Mouse (Mus musculus) forebrain, postnatal 0 days (tissue): ENCODE measurements around the gene Fmnl3. TPM values are rescaled to one million over a fixed set of nuclear protein-coding genes. Genes with fewer than 3 reads are reported as not detected.

Source experiments
- ATAC-seq: fragments of 200-750 bp; cut with Nextera tagmentation; 2 replicates; pipeline ENCODE4 v1.8.0; 2017; ENCODE audit warnings: mild to moderate bottlenecking, moderate library complexity
- DNase-seq: peaks from one replicate; pipeline ENCODE4 v3.0.0-alpha.2; 2015
- H3K27ac ChIP-seq: fragments of 300-500 bp; sonication (generic); 2 replicates; pipeline ENCODE4 v1.5.1; 2014; ENCODE audit warnings: low read depth, mild to moderate bottlenecking, antibody characterized with exemption, low read length, moderate library complexity, mixed read lengths
- H3K27me3 ChIP-seq: fragments of 300-500 bp; sonication (generic); 2 replicates; pipeline ENCODE4 v1.6.1; 2014; ENCODE audit warnings: mild to moderate bottlenecking, low read length, mixed read lengths; ENCODE audit not compliant: insufficient read depth
- H3K36me3 ChIP-seq: fragments of 300-500 bp; sonication (generic); 2 replicates; pipeline ENCODE4 v1.6.1; 2014; ENCODE audit warnings: mild to moderate bottlenecking, moderate library complexity; ENCODE audit not compliant: insufficient read depth
- H3K4me1 ChIP-seq: fragments of 300-500 bp; sonication (generic); 2 replicates; pipeline ENCODE4 v1.6.1; 2014; ENCODE audit warnings: antibody characterized with exemption; ENCODE audit not compliant: insufficient read depth
- H3K4me2 ChIP-seq: fragments of 300-500 bp; sonication (generic); 2 replicates; pipeline ENCODE4 v1.6.1; 2014; ENCODE audit warnings: low read depth, mild to moderate bottlenecking, moderate library complexity
- H3K4me3 ChIP-seq: fragments of 300-500 bp; sonication (generic); 2 replicates; pipeline ENCODE4 v1.5.1; 2014; ENCODE audit warnings: low read depth, low read length, mixed read lengths
- H3K9ac ChIP-seq: fragments of 300-500 bp; sonication (generic); 2 replicates; pipeline ENCODE4 v1.6.1; 2014; ENCODE audit warnings: mild to moderate bottlenecking
- H3K9me3 ChIP-seq: fragments of 300-500 bp; sonication (generic); 2 replicates; pipeline ENCODE4 v1.6.1; 2016; ENCODE audit warnings: low read length
- CTCF ChIP-seq: sonication (generic); IDR thresholded peaks from 2 replicates; pipeline ENCODE4 v1.5.1; 2016; ENCODE audit warnings: antibody characterized with exemption, control low read depth, low read depth
- WGBS: fragments of 180-500 bp; shearing (Covaris S2); extraction: QIAGEN DNeasy Blood & Tissue Kit; methylation state at CpG from one replicate; pipeline ENCODE4 v1.1.7; 2014; 5-methylcytosine and 5-hydroxymethylcytosine counted together
- polyA plus RNA-seq: library from polyadenylated mRNA; unstranded; fragments of >200 nt; fragmentation: Nextera tagmentation; extraction: Ambion mirVana; gene quantifications from 2 replicates; pipeline ENCODE4 v1.2.1, GENCODE M21; 2015
- total RNA-seq: library from RNA; depleted of rRNA; stranded (reverse); fragments of >200 nt; gene quantifications from 2 replicates; pipeline ENCODE4 v1.2.3, GENCODE M21; 2014

Gene Fmnl3
- total and polyA plus RNA-seq, 2 experiments from 2014 or later = 8.6 to 14.2 TPM

DNA sequence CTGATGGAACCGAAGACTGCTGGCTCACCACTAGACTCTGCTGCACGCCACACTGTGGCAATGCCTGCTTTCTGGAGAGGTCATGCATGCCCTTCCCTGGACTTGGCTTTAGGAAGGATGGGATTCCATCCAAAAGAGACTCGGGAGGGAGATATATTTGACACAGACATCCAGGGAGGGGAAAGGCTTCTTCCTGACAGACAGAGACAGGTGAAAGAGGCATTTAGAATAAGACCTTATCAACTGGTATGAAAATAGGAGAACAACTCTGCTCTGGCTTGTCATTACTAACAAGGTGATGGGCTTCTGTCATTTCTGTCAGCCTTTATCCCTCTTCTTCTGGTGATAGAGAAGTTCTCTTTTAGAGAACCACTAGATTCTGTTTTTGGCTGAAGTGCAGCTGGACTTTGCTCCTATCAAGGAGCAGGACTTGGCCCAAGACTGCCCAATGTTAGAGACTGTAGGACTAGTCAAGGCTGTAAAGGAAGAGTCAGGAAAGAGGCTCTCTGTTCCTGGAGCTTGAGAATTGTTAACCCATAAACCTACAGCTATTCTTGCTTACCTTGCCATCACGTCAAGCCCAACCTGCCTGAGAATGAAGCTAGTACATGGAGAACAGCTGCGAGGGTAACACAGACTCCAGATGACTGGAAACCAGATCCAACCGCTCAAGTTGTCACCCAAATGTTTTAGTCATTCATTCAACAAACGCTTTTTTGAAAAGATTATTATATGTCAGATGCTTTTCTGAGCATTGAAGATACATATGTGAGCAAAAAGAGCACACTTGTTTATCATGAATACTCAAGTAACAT lies 1.5 kb upstream of the Fmnl3 start:
- H3K27me3 ChIP-seq = no peaks in the 10 kb centered on the region
- DNase-seq = no peak
- H3K36me3 ChIP-seq = no peaks in the 10 kb centered on the region
- no peak overlapping the region for H3K4me3 ChIP-seq
- 0 out of 2 replicates have a peak, but pooled peaks cover 4% of the 10 kb centered on the region for H3K4me1 ChIP-seq
- 92% methylated on average over 7 of the region's 7 CpGs for WGBS
- ATAC-seq = no peak
- no peak overlapping the region for H3K27ac ChIP-seq
- no peak overlapping the region for H3K4me2 ChIP-seq
- H3K9me3 ChIP-seq = no peaks in the 10 kb centered on the region
- no peak for TF ChIP-seq CTCF
- no peak overlapping the region for H3K9ac ChIP-seq

DNA sequence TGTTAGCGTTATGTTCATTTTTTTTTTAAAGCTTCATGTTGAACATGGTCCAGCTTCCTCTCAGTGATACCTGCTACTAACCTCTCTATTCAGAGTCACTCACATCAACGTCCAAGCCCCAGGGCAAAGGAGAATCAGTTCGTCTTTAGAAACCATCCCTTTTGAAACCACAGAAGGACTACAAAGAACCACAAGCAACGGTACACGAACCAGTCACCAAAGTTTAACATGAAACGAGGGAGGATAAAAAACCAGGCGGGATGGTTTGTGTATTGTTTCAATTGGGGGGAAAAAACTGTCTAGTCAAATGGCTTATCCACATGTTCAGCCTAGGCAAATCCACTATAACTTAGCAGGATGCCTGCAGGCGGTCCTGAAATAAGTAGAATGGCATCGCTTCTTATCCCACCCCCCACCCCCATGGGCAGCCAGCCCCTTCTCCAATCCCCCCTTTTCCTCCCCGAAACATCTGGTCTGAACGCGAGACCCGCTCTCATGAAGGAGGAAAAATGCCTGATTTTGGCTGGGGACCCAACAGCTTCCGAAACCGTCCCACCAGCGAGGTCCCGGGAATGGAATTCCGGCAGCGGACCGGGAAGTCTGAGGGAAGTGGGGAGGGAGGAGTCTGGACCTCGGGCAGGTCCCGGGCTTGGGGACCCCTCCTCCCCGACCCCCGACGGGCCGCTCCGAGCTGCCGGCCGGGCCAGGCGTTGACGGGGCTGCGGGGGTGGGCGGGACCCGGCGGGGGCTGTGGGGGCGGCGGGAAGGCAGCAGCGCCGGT lies 701 bp downstream of the Fmnl3 start:
- H3K36me3 ChIP-seq = no peaks in the 10 kb centered on the region
- WGBS = 3% methylated on average over 38 of the region's 39 CpGs
- H3K9ac ChIP-seq = peak overlapping the region; percentile 67
- H3K4me2 ChIP-seq = peak overlapping the region; percentile 63
- peak overlapping the region; percentile 67 for H3K27ac ChIP-seq
- TF ChIP-seq CTCF = no peak
- peak; percentile 2; the same call in 1 of the 2 replicates for ATAC-seq
- DNase-seq = peak; percentile 47
- no peaks in the 10 kb centered on the region for H3K27me3 ChIP-seq
- 0 out of 2 replicates have a peak, but pooled peaks cover 4% of the 10 kb centered on the region for H3K4me1 ChIP-seq
- peak overlapping the region; percentile 66 for H3K4me3 ChIP-seq
- no peaks in the 10 kb centered on the region for H3K9me3 ChIP-seq

DNA sequence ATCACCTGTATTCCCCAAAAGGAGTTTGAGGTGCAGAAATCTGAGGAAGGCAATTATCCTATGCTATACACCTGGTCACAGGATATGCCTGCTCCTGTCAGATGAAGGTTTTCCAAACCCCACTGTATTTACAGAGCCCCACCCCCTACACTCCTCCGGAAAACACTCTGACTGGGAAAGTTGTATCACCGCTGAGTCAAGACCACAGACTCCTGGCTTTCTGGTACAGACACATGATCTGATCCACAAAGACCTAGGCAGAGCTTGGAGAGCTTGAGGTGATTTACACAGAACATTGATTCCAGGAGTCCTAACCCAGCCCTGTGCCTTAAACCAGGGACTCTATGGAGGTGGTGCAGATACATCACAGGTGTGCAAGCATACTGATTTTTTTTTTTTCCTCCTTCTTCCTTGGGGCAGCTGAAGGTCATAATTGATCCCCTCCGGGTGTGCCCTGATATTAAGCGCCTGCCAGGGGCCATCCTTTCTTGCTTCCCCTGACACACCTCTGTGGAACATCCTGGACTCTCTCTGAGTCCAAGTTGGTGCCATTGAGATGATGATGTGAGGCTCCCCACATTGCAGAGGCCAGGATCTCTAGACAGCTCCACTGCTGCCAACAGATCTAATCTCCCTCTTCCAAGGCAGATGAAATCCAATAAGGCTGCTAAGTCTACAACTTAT lies 1.6 kb downstream of the Fmnl3 start:
- Histone ChIP-seq H3K9me3 (no peaks in the 10 kb centered on the region), H3K4me2 (peak overlapping the region; percentile 63), H3K9ac (no peak overlapping the region), H3K4me3 (peak overlapping the region; percentile 66), H3K36me3 (no peaks in the 10 kb centered on the region), H3K27ac (no peak overlapping the region), H3K4me1 (0 out of 2 replicates have a peak, but pooled peaks cover 4% of the 10 kb centered on the region), H3K27me3 (no peaks in the 10 kb centered on the region)
- WGBS = 71% methylated on average over 4 of the region's 4 CpGs
- no peak for TF ChIP-seq CTCF
- ATAC-seq (no peak), DNase-seq (no peak)

- Histone ChIP-seq H3K9me3 (no peaks in the 10 kb centered on the region), H3K4me1 (0 out of 2 replicates have a peak, but pooled peaks cover 4% of the 10 kb centered on the region), H3K9ac (no peak overlapping the region), H3K4me2 (no peak overlapping the region), H3K27me3 (no peaks in the 10 kb centered on the region), H3K4me3 (no peak overlapping the region), H3K36me3 (no peaks in the 10 kb centered on the region), H3K27ac (no peak overlapping the region)
- TF ChIP-seq CTCF = no peak
- DNase-seq (no peak), ATAC-seq (no peak)
- 80% methylated on average over 8 of the region's 8 CpGs for WGBS
Measured at GRCm38 (mm10) chr15:99364921-99365320, 5.4 kb downstream of the Fmnl3 start.

- no peak overlapping the region for H3K27ac ChIP-seq
- H3K9ac ChIP-seq = no peak overlapping the region
- no peak overlapping the region for H3K4me2 ChIP-seq
- no peaks in the 10 kb centered on the region for H3K27me3 ChIP-seq
- TF ChIP-seq CTCF = no peak
- H3K9me3 ChIP-seq = no peaks in the 10 kb centered on the region
- 69% methylated on average over 7 of the region's 7 CpGs for WGBS
- DNase-seq (no peak), ATAC-seq (no peak)
- no peaks in the 10 kb centered on the region for H3K36me3 ChIP-seq
- H3K4me1 ChIP-seq = 0 out of 2 replicates have a peak, but pooled peaks cover 4% of the 10 kb centered on the region
- no peak overlapping the region for H3K4me3 ChIP-seq
Measured at GRCm38 (mm10) chr15:99364022-99364530, 6.2 kb downstream of the Fmnl3 start.

DNA sequence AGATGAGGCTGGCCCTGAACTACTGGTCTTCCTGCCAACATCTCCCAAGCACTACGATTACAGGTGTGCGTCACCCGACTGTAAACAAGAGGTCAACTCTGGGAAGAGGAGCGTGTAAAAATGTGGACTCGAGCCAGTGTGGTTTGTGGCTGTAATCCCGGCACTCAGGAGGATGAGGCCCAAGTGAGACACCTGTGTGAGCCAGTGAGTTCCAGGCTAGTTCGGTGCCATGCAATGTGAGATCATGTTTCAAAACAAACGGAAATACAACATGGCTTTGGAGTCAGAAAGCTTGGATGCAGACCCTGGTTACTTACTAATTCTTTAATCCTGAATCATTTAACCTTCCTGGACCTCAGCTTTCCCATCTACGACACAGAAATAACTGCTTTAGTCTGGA lies 11.3 kb downstream of the Fmnl3 start:
- no peaks in the 10 kb centered on the region for H3K36me3 ChIP-seq
- no peak overlapping the region for H3K4me3 ChIP-seq
- ATAC-seq (no peak), DNase-seq (no peak)
- no peaks in the 10 kb centered on the region for H3K9me3 ChIP-seq
- no peaks in the 10 kb centered on the region for H3K27me3 ChIP-seq
- no peaks in the 10 kb centered on the region for H3K4me1 ChIP-seq
- H3K9ac ChIP-seq = no peak overlapping the region
- H3K27ac ChIP-seq = no peak overlapping the region
- 91% methylated on average over 9 of the region's 9 CpGs for WGBS
- no peak for TF ChIP-seq CTCF
- no peak overlapping the region for H3K4me2 ChIP-seq
